Mouse (Mus musculus) left cerebral cortex, adult 9 months (tissue): Measurements from ENCODE around the gene Efnb2.

ENCODE experiments used
- DNase-seq, 2 experiments: peaks; one replicate each; pipeline ENCODE4 v3.0.0; 2022; ENCODE audit warnings: low spot score in 2 of 2

The Efnb2 gene

DNA sequence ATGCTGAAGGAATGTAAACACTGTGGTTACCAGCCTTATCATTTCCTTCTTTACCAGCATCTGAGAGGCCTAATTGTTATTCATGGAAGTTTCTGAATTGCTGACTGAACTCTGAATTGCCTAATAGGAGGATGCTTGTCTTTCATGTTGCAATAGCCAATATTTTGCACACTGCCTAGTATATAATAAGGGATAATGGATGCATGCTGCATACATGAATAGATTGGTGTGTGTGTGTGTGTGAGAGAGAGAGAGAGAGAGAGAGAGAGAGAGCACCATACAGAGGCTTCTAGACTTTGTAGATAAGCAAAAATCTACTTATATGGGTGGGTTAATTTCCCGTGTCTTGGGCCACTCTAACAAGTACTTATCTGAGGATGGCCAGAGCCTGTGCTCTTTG is 47.2 kb downstream of the Efnb2 start:
- DNase-seq, result no peak

DNA sequence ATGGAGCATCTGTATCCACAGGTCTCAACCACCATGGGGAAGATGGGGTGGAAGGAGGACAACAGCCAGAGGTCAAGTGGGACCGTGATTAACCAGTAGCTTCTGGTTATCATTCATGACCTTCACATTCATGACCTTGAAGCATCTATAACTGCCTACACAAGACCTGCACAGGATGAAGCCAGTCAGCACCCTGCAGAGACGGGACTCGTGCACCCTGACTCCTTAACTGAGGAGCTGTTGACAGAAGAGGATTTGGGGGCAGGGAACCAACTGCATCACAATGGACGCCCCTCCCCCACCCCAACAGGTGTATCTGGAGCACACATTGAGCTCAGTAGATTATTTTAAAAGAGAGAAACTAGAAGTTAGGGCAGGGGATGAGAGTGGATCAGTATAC is 49.1 kb downstream of the Efnb2 start:
- no peak for DNase-seq

DNA sequence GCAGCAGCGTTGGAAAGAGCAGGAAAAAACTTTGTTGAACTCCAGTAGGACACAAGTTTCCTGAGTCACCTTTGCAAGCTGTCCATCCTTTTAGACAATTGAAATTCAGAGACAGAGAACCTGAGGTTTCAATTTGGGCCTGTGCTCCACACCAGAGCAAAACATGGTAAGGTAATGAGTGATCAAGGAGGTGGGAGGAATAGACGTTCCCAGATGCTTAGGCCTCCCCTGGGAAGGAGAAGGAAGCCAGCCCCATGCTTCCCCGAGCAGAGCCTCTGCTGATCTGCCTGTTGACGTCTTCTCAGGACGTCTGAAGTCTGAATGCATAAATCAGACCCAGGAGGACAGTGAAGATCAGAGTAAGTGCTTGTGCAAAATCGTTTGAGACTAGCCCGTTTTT is 51.3 kb downstream of the Efnb2 start:
- DNase-seq, result no peak

DNA sequence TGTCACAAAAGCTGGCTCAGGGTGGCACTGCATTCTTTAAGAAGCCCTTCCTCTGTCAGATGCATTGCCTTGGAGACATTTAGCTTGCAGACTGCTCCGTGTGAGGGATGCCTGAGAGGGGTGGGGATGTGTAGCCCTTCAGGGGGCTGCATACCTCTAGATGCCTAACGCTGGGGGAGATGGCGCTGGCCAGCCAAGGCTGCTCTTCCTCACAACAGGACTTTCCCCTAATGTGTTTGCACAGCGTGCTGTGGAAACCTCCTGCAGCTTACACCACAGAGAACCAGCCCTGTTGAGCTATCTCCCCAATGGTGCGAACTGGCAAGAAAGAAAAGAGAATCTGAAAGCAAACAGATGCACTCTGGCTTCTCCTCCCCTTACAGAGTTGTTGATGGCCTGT is 51.9 kb downstream of the Efnb2 start:
- no peak for DNase-seq

GRCm38 (mm10) chr8:8605621-8606020 is 55.4 kb downstream of the Efnb2 start:
- no peak for DNase-seq

GRCm38 (mm10) chr8:8603875-8604274 is 57.2 kb downstream of the Efnb2 start:
- DNase-seq, result no peak

DNA sequence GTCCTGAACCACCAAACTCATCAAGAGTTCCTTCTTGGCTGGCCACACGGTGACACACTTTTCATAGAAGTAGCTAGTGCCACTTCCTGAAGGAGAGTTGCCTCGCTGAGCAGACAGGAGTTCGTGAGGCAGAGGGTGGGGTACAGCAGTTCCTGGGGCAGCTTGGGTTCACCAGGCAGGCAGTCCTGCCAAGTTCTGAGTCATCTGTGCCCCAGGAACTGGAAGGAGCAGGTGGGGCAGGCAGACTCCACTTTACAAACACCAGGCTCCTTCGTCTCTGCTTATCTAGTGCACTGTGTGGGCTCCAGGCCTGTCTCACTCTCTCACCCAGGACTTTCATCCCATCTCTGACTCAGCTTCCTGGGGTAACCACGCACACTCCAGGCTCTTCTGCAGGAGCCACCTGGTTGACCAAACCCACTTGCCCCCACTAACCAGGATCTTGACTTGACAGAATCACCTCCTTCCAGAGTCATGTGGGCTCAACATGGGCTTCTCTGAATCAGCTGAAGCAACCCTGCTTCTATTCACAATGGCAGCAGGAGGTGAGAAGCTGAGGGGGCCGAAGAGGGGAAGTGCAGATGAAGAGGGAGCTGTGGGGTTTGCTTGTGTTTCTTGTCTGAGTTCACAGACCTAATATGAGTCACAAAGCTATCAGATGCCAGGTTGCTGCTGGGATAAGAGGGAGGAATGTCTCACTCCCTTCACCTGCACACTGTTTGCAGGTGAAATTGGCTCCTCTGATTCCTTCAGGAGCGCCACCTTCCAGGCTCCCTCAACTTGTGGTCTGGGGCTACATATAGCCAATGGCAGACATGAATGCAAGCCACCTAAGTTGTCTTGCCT is 58.2 kb downstream of the Efnb2 start:
- no peak for DNase-seq

DNA sequence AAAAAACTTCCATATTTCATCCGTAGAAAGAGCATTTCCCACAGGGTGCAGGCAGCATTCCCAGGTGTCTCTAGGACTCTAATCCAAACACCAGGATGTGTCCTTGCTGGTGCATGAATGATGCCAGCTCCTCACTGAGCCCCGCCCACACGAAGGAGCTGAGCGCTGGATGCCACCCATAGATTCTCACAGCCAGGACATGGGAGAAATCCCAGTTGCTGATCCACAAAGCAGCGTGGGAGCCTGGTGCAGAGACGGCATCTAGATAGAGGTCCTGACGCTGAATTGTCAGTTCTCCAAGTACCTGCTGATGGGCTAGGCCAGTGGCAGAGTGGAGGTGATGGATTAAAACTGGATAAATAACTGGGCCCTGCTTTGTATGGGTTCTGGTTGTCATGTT is 61.1 kb downstream of the Efnb2 start:
- peak in 1 of 2 experiments; percentile 46 for DNase-seq

GRCm38 (mm10) chr8:8597434-8597833 is 63.6 kb downstream of the Efnb2 start:
- no peak for DNase-seq

DNA sequence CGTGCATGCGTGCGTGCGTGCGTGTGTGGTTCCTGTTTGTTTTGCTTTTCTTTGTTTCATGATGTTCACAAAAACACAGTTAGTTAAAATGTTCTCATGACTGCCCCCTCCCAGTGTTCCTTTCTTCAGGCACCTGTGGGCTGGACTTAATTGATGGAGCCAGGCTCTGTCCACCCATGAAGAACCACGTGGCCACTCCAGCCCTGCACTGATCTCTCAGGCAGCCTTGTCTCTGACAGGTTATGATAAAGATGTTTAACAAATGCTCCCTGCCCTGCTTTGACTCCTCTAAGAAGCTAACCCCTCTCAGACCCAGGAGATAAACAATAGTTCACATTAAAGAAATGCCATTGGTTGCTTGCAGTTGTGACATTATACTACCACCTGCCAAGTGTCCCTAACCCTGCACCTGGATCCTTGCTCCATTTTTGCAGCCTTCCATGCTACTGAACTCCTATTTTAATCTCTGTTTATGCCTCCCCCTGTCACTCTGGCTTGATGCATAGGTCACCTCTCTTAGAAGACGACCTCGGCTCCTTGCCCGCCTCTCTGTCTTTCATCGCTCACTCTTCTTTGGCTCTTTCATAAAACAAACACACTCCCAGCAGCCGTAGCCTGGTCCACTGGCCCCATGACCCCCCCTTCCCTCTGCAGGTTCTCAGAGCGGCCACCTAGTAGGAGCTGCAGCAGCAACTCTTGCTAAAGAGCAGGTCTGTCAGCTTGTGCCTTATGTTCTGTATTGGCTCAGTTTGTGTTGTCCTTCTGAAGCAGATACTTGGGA is 65.0 kb downstream of the Efnb2 start:
- no peak for DNase-seq

GRCm38 (mm10) chr8:8593812-8594211 is 67.2 kb downstream of the Efnb2 start:
- no peak for DNase-seq

DNA sequence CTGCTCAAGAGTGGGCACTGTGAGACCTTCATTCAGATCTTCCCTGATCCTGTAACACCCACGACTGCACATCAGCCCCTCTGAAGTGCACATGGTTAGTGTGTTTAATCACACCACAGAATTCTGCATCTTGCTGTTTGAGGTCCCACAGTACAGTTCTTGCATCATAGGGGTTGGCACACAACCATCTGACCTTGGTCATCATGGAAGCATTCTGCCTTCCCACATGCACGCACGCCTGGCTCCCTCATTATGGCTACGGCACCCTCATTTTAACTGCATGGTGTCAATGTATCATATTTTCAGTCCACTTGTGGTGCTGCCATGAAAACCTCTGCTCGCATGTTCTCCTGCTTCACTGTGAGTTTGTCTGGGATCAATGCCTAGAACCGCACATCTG is 67.7 kb downstream of the Efnb2 start:
- DNase-seq, result no peak

DNA sequence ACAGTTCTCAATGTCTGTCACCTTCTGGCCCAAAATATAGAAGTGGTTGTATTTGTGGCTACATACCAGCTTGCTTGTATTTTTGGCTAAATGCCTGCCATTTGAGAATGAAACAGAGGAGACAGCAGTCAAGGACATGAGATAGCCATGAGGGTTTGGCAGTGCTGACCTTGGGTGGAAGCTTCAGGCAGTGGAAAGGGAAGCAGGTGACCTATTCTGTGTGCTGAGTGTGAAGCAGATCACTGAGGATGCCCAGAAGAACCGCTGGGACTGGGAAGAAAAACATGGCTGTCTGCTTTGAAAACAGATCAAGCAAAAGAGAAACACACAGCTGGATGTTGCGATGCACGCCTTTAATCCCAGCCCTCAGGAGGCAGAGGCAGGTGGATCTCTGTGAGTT is 68.7 kb downstream of the Efnb2 start:
- no peak for DNase-seq

DNA sequence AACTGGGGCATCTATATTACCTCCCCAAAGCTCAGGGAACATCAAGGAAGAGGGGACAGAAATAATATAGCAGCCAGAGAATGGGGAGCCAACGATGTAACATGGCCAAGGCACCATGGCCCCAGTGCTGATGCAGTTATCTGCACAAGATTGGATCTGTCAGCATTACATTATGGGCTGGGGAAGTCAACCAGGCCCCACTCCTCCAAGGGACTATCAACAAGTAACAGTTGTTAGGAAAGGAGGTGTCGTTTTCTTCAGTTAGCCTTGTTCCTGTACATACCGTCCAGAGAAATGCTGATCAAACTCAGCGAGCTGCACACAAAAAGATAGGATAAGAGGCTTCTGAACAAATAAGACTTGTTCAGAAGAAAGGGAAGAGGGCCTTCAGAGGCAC is 77.1 kb downstream of the Efnb2 start:
- DNase-seq, result no peak

DNA sequence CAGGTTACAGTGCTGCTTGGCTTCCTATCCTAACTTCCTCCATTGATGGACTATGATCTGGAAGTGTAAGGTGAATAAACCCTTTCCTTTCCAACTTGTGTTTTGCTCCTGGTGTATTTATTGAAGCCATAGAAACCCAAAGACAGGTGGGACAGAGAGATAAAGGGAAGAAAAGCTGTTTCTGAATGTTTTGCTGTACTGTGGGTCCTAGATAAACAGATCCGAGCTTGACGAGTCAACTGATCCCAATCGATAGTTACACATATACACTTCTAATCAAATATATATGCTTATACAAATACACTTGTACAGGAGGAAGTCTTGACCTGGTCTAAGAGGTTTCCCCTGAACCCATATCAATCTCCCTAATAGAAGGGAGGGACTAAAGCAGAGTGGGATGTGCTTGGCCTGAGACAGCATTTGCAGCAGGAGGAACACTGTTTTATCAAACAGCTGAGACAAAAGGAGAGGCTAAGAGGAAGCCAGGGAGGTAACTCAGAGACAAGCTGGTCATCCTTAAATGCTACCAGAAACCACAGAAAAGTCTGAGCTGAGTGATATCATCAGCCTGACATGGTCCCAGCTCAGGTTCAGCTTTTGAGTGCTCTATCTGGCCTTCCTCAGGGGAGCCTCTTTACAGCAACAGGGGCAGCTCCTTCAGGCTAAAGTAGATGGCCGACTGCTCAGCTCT is 77.6 kb downstream of the Efnb2 start:
- no peak for DNase-seq

DNA sequence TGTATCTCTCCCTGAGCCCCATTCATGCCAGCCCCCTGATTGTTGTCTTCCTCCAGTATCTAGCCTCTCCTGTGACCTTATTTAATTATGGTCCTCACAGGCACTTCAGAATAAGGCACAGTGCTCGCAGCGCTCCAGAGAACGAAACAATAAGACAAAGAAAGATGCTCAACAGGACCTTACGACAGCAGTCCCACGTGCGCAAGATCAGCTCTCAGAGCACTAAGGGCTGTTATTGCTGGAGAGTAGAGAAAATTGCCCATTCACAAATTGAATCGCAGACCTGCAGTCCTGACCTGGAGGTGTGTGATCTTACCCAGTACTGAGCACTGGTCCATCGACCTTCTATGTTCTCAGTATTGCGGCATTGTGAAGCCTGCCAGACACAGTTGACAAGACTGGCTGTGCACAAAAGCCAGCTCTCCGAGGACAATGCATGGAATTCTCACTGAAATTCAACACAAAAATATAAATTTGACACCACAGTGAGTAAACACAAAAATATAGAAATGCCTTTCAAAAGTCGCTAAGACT is 83.2 kb downstream of the Efnb2 start:
- no peak for DNase-seq

GRCm38 (mm10) chr8:8576833-8577232 is 84.2 kb downstream of the Efnb2 start:
- no peak for DNase-seq

- no peak for DNase-seq
Measured at GRCm38 (mm10) chr8:8576286-8576685, 84.8 kb downstream of the Efnb2 start.

- no peak for DNase-seq
Measured at GRCm38 (mm10) chr8:8574521-8575499, 86.2 kb downstream of the Efnb2 start.

DNA sequence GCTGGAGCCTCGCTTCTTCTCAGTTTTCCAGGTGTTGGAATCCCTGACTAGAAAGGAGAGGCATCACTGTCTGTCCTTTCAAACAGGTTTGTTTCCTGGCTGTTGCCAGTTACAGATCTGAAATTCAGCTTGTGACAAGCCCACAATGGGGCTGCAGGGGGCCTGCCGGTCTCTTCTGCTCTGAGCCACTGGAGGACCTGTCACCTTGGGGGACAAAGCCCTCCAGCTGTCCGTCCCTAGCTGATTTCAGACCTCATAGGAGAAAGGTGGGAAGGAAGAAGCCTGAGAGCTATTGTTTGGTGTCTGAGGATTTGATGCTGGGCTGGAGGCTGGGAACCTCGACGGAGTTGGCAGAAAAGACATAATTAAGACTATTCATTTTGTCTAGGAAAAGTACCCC is 88.8 kb downstream of the Efnb2 start:
- no peak for DNase-seq

GRCm38 (mm10) chr8:8571625-8572215 is 89.3 kb downstream of the Efnb2 start:
- DNase-seq, result no peak
